In genomic region chr11:103771160-103771817, GRCm38 (mm10) we compare ENCODE assay signal across 15 mouse cellular contexts. TPM values are rescaled to one million over a fixed set of nuclear protein-coding genes. Genes with fewer than 3 reads are reported as not detected.
DNase-seq lines count a peak whose midpoint lies in the region; ATAC-seq and TF ChIP-seq lines count a peak whose summit lies in the region.
"Had no signal": no experiment of that assay in that cellular context is flagged by ENCODE, and none has a peak within 500 bp of the region (broad histone marks: within the 10 kb centered on the region; RNA-seq: fewer than 3 reads in every experiment).

No protein-coding gene starts in this region.

- H3K27ac ChIP-seq in hindbrain, embryonic 10.5 days, result peak overlapping the region; percentile 84
- no peak overlapping the region for H3K27ac ChIP-seq in limb, embryonic 15.5 days
- no peak overlapping the region for H3K27ac ChIP-seq in neural tube, embryonic 13.5 days (replicated peaks)
- no peak overlapping the region for H3K27ac ChIP-seq in left cerebral cortex, adult 2 months

- H3K4me2 ChIP-seq in limb, embryonic 15.5 days, result no peak overlapping the region
- H3K4me2 ChIP-seq in neural tube, embryonic 13.5 days, result peak overlapping the region; percentile 24
- H3K4me2 ChIP-seq: heart, embryonic 11.5 days had no signal

- intact Hi-C loops in left cerebral cortex, adult 2 months (cut with DNase I), result no loop called here

- H3K4me3 ChIP-seq in hindbrain, embryonic 10.5 days, result peak overlapping the region; percentile 62
- 0 out of 2 replicates have a peak overlapping the region, but pooled peaks have one; percentile 1 for H3K4me3 ChIP-seq in limb, embryonic 15.5 days
- H3K4me3 ChIP-seq in neural tube, embryonic 13.5 days, result 0 out of 2 replicates have a peak overlapping the region, but pooled peaks have one; percentile 4
- H3K4me3 ChIP-seq in left cerebral cortex, adult 2 months, result no peak overlapping the region
- H3K4me3 ChIP-seq: myocyte had no signal

- no peak overlapping the region for H3K9ac ChIP-seq in limb, embryonic 15.5 days
- no peak overlapping the region for H3K9ac ChIP-seq in neural tube, embryonic 13.5 days

- H3K36me3 ChIP-seq in hindbrain, embryonic 10.5 days, result no peaks in the 10 kb centered on the region
- H3K36me3 ChIP-seq in limb, embryonic 15.5 days, result no peaks in the 10 kb centered on the region
- no peaks in the 10 kb centered on the region for H3K36me3 ChIP-seq in neural tube, embryonic 13.5 days

- H3K4me1 ChIP-seq in hindbrain, embryonic 10.5 days (replicated peaks), result peaks cover 82% of the 10 kb centered on the region
- peaks cover 37% of the 10 kb centered on the region for H3K4me1 ChIP-seq in limb, embryonic 15.5 days
- H3K4me1 ChIP-seq in neural tube, embryonic 13.5 days (replicated peaks), result peaks cover 42% of the 10 kb centered on the region

- ATAC-seq in limb, embryonic 15.5 days (ENCODE audit: insufficient number of reproducible peaks, low FRiP score, low TSS enrichment, low read depth), result no peak
- ATAC-seq in neural tube, embryonic 13.5 days (ENCODE audit: low read depth), result no peak

- peak; percentile 9 for DNase-seq in thymus, postnatal 14 days
- no peak for DNase-seq in thymus, adult 18-20 months
- DNase-seq in hindbrain, embryonic 10.5 days (ENCODE audit: low spot score), result no peak
- DNase-seq in left cerebral cortex, adult 2 months (ENCODE audit: extremely low spot score in 1 of 2, low spot score in 2 of 2), result no peak
- no peak for DNase-seq in embryo, embryonic 11 days
- DNase-seq in adrenal gland, postnatal 10 days, result no peak
- DNase-seq: cerebellum, adult 2 months; kidney, adult 8-10 months; liver; lung, postnatal 10 days had no signal

- TF ChIP-seq CTCF in left cerebral cortex, adult 2 months (IDR thresholded peaks at IDR 0.05), result no peak

- no peaks in the 10 kb centered on the region for H3K9me3 ChIP-seq in hindbrain, embryonic 10.5 days
- no peaks in the 10 kb centered on the region for H3K9me3 ChIP-seq in limb, embryonic 15.5 days
- H3K9me3 ChIP-seq in neural tube, embryonic 13.5 days, result no peaks in the 10 kb centered on the region

- peaks cover 100% of the 10 kb centered on the region for H3K27me3 ChIP-seq in hindbrain, embryonic 10.5 days (ENCODE audit: insufficient read depth, poor library complexity, severe bottlenecking)
- peaks cover 80% of the 10 kb centered on the region for H3K27me3 ChIP-seq in limb, embryonic 15.5 days
- peaks cover 87% of the 10 kb centered on the region for H3K27me3 ChIP-seq in neural tube, embryonic 13.5 days

- 1% methylated on average over 19 of the region's 19 CpGs for WGBS in hindbrain, embryonic 10.5 days
- WGBS in limb, embryonic 15.5 days, result 2% methylated on average over 19 of the region's 19 CpGs
- WGBS in neural tube, embryonic 13.5 days, result 4% methylated on average over 19 of the region's 19 CpGs

RNA-seq across cellular contexts. Expression of gene Wnt3, which starts 2.7 kb away (rescaled TPM):
- polyA plus RNA-seq in hindbrain, embryonic 10.5 days (2016; fragmentation: Nextera tagmentation; extraction: Ambion mirVana), result 11.2 and 12.3 TPM in 2 replicates
- 19.7 and 22.6 TPM in 2 replicates for polyA plus RNA-seq in limb, embryonic 15.5 days (2015; fragmentation: Nextera tagmentation; extraction: Ambion mirVana)
- 8.1 and 9.2 TPM in 2 replicates for polyA plus RNA-seq in neural tube, embryonic 13.5 days (2015; fragmentation: Nextera tagmentation; extraction: Ambion mirVana)
- total RNA-seq in left cerebral cortex, adult 2 months (2021), result 1 to 10 TPM; 1.2 TPM
- total RNA-seq in adrenal gland, postnatal 10 days (2021), result under 1 TPM in 1 of 2 experiments, not detected in 1; 0.15 TPM
- polyA plus RNA-seq: urinary bladder, adult 2 months had no signal

RNA-seq across cellular contexts. Expression of gene Wnt9b, which starts 21.7 kb away (rescaled TPM):
- 0.60 and 1.0 TPM in 2 replicates for polyA plus RNA-seq in hindbrain, embryonic 10.5 days (2016; fragmentation: Nextera tagmentation; extraction: Ambion mirVana)
- 0.51 and 0.76 TPM in 2 replicates for polyA plus RNA-seq in limb, embryonic 15.5 days (2015; fragmentation: Nextera tagmentation; extraction: Ambion mirVana)
- not detected in 2 replicates for polyA plus RNA-seq in neural tube, embryonic 13.5 days (2015; fragmentation: Nextera tagmentation; extraction: Ambion mirVana)
- under 1 TPM; 0.23 to 0.34 TPM for total RNA-seq in left cerebral cortex, adult 2 months (2021)
- total RNA-seq in adrenal gland, postnatal 10 days (2021), result under 1 TPM; 0.12 to 0.39 TPM
- polyA plus RNA-seq: myocyte had no signal
